Mouse (Mus musculus): Measurements from ENCODE around the gene Prkd1.

The Prkd1 gene

GRCm38 (mm10) chr12:50560536-50560935, 88.4 kb downstream of the Prkd1 start:
- intact Hi-C loops (cut with DNase I): no loop called here

GRCm38 (mm10) chr12:50558231-50558630, 90.7 kb downstream of the Prkd1 start:
- intact Hi-C loops (cut with DNase I): loop anchor here (10.0 kb wide), 1 partner anchor 87 kb away; the partner anchor contains the start of gene Prkd1

- intact Hi-C loops (cut with DNase I): loop anchor here (10.0 kb wide), 1 partner anchor 91 kb away; the partner anchor contains the start of gene Prkd1
Observed at GRCm38 (mm10) chr12:50554214-50554613, 94.7 kb downstream of the Prkd1 start.

- intact Hi-C loops (cut with DNase I): loop anchor here (10.0 kb wide), 1 partner anchor 95 kb away; the partner anchor contains the start of gene Prkd1
Observed at GRCm38 (mm10) chr12:50549860-50550555, 98.9 kb downstream of the Prkd1 start.

- intact Hi-C loops (cut with DNase I): no loop called here
Observed at GRCm38 (mm10) chr12:50546394-50546793, 102.5 kb downstream of the Prkd1 start.

- intact Hi-C loops (cut with DNase I): no loop called here
Observed at GRCm38 (mm10) chr12:50545610-50545919, 103.3 kb downstream of the Prkd1 start.

DNA sequence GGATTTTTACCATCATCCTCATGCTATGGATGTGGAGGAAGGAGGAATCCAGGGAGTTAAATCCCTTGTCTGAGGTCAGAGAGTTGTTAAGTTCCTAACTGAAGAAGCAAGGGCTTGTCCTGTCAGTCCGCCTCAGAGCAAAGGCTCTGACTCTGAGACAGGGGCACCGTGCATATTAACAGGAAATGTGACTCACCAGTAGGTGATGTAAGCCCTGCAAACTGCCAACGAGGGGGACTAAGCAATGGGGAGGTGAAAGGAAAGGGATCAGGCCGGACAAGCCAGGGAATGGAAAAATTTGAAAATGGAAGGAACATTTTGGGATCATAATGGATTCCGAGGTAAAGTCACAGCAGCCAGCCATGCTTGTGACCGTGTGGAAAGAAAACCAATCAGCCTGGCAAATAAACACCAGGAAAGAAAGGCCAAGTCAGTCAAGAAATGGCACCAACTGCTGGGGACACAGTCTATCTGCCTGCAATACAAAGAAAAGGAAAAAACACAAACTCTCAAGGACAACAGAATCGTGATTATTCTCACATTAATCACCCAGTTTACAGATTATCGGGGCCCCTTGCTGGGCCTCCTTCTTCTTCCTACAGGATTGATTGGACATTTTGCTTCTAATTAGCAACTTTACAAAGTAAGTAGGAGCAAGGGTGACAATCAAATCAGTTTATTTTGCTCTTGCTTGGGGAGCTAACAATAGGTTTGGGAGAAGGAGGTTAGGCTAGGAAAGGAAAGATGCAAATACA, 103.9 kb downstream of the Prkd1 start:
- intact Hi-C loops (cut with DNase I): no loop called here

GRCm38 (mm10) chr12:50540793-50541192, 108.1 kb downstream of the Prkd1 start:
- intact Hi-C loops (cut with DNase I): no loop called here

DNA sequence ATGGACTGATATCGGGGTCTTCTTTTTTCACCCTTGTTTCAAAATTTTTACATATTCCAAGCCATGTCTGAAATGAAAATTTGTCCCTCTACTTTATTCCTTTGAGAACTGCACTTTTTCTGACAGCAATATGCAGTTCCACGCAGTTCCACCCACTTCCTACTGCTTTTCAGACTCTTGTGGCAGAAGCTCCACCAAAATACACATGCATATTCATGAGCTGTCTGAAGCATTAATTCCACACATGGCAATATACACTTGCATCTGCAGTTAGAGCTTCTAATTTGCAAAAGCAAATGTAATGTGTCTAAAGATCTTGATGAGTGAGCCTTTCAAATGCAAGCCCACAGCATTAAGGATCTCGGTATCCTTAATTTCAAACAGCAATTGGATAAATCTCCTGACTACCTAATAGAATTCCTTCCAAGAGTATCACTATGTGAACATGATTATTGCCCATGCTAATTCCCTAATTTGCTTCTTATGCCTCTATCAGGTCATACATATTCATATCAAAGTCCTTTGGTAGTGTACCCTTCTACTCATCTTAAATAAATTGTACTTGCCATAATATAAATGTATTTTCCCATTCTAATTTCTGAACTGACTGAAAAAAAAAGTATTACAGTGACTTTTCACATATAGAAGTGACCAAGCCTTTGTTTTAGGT, 110.5 kb downstream of the Prkd1 start:
- intact Hi-C loops (cut with DNase I): loop anchor here (10.0 kb wide), 1 partner anchor 156 kb away; no protein-coding TSS in a partner anchor

DNA sequence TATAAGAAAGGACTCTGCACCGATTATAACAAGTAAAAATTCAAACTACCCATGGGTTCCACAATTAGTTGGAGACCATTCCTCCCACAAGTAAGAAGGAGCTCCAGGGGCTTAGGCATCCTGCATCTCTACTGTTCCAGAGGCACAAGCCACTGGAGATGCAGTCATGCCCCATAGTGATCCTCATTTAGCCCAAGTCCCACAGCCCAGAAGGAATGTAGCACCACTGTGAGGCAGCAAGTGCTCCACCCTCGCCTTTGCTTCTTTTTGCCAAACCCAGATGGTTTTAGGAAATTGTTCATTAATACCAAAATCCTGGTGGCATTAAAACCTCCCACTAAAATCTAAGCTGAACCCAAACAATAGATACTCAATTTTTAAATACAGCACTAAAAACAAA, 111.1 kb downstream of the Prkd1 start:
- intact Hi-C loops (cut with DNase I): loop anchor here (10.0 kb wide), 1 partner anchor 157 kb away; no protein-coding TSS in a partner anchor

GRCm38 (mm10) chr12:50537006-50537405, 111.9 kb downstream of the Prkd1 start:
- intact Hi-C loops (cut with DNase I): loop anchor here (10.0 kb wide), 1 partner anchor 158 kb away; no protein-coding TSS in a partner anchor

- intact Hi-C loops (cut with DNase I): no loop called here
Observed at GRCm38 (mm10) chr12:50528633-50529032, 120.3 kb downstream of the Prkd1 start.

GRCm38 (mm10) chr12:50524061-50524460, 124.8 kb downstream of the Prkd1 start:
- intact Hi-C loops (cut with DNase I): no loop called here

GRCm38 (mm10) chr12:50514526-50514925, 134.4 kb downstream of the Prkd1 start:
- intact Hi-C loops (cut with DNase I): no loop called here

GRCm38 (mm10) chr12:50511486-50512225, 137.2 kb downstream of the Prkd1 start:
- intact Hi-C loops (cut with DNase I): no loop called here

- intact Hi-C loops (cut with DNase I): no loop called here
Observed at GRCm38 (mm10) chr12:50508762-50509161, 140.1 kb downstream of the Prkd1 start.

GRCm38 (mm10) chr12:50499796-50500504, 148.9 kb downstream of the Prkd1 start:
- intact Hi-C loops (cut with DNase I): no loop called here

GRCm38 (mm10) chr12:50496006-50496405, 152.9 kb downstream of the Prkd1 start:
- intact Hi-C loops (cut with DNase I): no loop called here

- intact Hi-C loops (cut with DNase I): no loop called here
Observed at GRCm38 (mm10) chr12:50479784-50480183, 169.1 kb downstream of the Prkd1 start.

GRCm38 (mm10) chr12:50457151-50457550, 191.7 kb downstream of the Prkd1 start:
- intact Hi-C loops (cut with DNase I): no loop called here

DNA sequence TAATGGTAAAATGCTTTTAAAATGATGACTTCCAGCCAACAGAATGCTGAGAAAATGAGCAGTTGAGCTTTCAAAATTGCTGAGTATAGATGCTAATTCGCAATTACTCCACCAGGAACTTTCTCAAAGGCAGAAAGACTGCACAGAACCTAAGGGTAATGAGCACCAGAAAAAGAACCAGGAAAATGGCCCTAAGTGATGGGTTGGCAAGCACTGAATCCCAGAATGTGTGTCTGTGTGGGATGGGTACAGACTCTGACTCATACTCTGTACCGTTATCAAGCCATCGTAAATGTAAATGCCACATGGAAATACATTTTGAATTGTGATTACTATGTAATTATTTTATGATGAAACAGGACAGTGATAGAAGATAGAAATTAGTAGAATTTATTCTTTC, 197.1 kb downstream of the Prkd1 start:
- intact Hi-C loops (cut with DNase I): no loop called here
